Mouse (Mus musculus) CH12.LX (cell line): ENCODE data around the gene Fam135a.

Experiments used
- BHLHE40 ChIP-seq: IDR thresholded peaks from 2 replicates; pipeline ENCODE4 v1.6.1; 2011; ENCODE audit warnings: mild to moderate bottlenecking, low read depth, low read length, improper control_type of control experiment
- CHD2 ChIP-seq: IDR thresholded peaks from 2 replicates; pipeline ENCODE4 v1.6.1; 2011; ENCODE audit warnings: low read length, improper control_type of control experiment
- CTCF ChIP-seq, 2 experiments: IDR thresholded peaks in 1 of 2; conservative IDR thresholded peaks in 1 of 2; 2 replicates each; pipeline ENCODE4 v1.5.1; 2011 to 2012; ENCODE audit warnings: low read depth in 2 of 2, low read length in 2 of 2, improper control_type of control experiment in 1 of 2, inconsistent platforms in 1 of 2, mild to moderate bottlenecking in 1 of 2, moderate library complexity in 1 of 2
- ELF1 ChIP-seq: IDR thresholded peaks from 2 replicates; pipeline ENCODE4 v1.6.1; 2014; ENCODE audit warnings: low read depth, mild to moderate bottlenecking, inconsistent platforms, low read length, improper control_type of control experiment
- MEF2A ChIP-seq: IDR thresholded peaks from 2 replicates; pipeline ENCODE4 v1.6.1; 2014; ENCODE audit warnings: low read depth, mild to moderate bottlenecking, inconsistent platforms, low read length, improper control_type of control experiment, borderline replicate concordance
- MYC ChIP-seq: IDR thresholded peaks from 2 replicates; pipeline ENCODE4 v1.6.1; 2011; ENCODE audit warnings: low read depth, mild to moderate bottlenecking, improper control_type of control experiment, low read length
- NRF1 ChIP-seq: IDR thresholded peaks from 2 replicates; pipeline ENCODE4 v1.6.1; 2014; ENCODE audit warnings: low read depth, mild to moderate bottlenecking, inconsistent platforms, low read length, improper control_type of control experiment, moderate library complexity
- POLR2A ChIP-seq: IDR thresholded peaks from 2 replicates; pipeline ENCODE4 v1.6.1; 2011; ENCODE audit warnings: low read depth, mild to moderate bottlenecking, improper control_type of control experiment, low read length
- RCOR1 ChIP-seq: conservative IDR thresholded peaks from 2 replicates; pipeline ENCODE4 v1.6.1; 2012; ENCODE audit warnings: low read depth, mild to moderate bottlenecking, inconsistent platforms, low read length, improper control_type of control experiment
- SIN3A ChIP-seq: IDR thresholded peaks from 2 replicates; pipeline ENCODE4 v1.6.1; 2012; ENCODE audit warnings: low read length, improper control_type of control experiment, inconsistent platforms
- TCF12 ChIP-seq: IDR thresholded peaks from 2 replicates; pipeline ENCODE4 v1.6.1; 2014; ENCODE audit warnings: low read depth, mild to moderate bottlenecking, inconsistent platforms, low read length, improper control_type of control experiment
- ZNF384 ChIP-seq: IDR thresholded peaks from 2 replicates; pipeline ENCODE4 v1.6.1; 2012; ENCODE audit warnings: low read depth, low read length, improper control_type of control experiment, inconsistent platforms

- TF ChIP-seq CTCF (conservative IDR thresholded peaks at IDR 0.05 in 1 of 2, IDR thresholded peaks at IDR 0.05 in 1 of 2; ENCODE audit: low read depth in 2 of 2, low read length in 2 of 2): no peak
- TF ChIP-seq POLR2A: no peak
- no peak for TF ChIP-seq MEF2A
- TF ChIP-seq BHLHE40: no peak
- TF ChIP-seq RCOR1: no peak
- TF ChIP-seq TCF12: no peak
- no peak for TF ChIP-seq MYC
- no peak for TF ChIP-seq NRF1
- TF ChIP-seq SIN3A: no peak
- TF ChIP-seq CHD2: no peak
- TF ChIP-seq ZNF384: no peak
- TF ChIP-seq ELF1: no peak
These were observed 90.1 kb downstream of the Fam135a start for GRCm38 (mm10) chr1:24010016-24010415.
